Mouse (Mus musculus): ENCODE data around the gene Smyd1.

- no peak for TF ChIP-seq CHD2 (IDR thresholded peaks at IDR 0.05; ENCODE audit: low read depth, low read length)
- no peak for TF ChIP-seq ZNF384 (IDR thresholded peaks at IDR 0.05; ENCODE audit: low read depth, low read length)
- no peak for TF ChIP-seq MAFK (IDR thresholded peaks at IDR 0.05; ENCODE audit: insufficient read depth, low read depth, low read length)
Observed at GRCm38 (mm10) chr6:71322491-71322921, 473 bp upstream of the Smyd1 start, which contains the start of gene Cd8b1.

All from ES-E14 (cell line).